Mouse (Mus musculus) heart, adult 2 months (tissue): ENCODE results near the gene Atg101.
A peak's percentile ranks its signal among the peaks of the same experiment; 100 is the strongest.

Experiments used
- CTCF ChIP-seq: fragments of 200-600 bp; IDR thresholded peaks from 2 replicates; pipeline ENCODE4 v1.8.1; 2022; ENCODE audit warnings: antibody characterized with exemption, mild to moderate bottlenecking, moderate library complexity
- EP300 ChIP-seq: fragments of 200-500 bp; IDR thresholded peaks from 2 replicates; pipeline ENCODE4 v1.6.1; 2011; ENCODE audit warnings: low read depth, low read length, control low read depth; ENCODE audit not compliant: insufficient read depth
- POLR2A ChIP-seq: fragments of 200-500 bp; IDR thresholded peaks from 2 replicates; pipeline ENCODE4 v1.6.1; 2011; ENCODE audit warnings: mild to moderate bottlenecking, low read depth, low read length, control low read depth; ENCODE audit not compliant: insufficient read depth

GRCm38 (mm10) chr15:101295106-101295505, 11.0 kb downstream of the Atg101 start:
- TF ChIP-seq POLR2A (peak; percentile 42; the same call in 1 of the 2 replicates), EP300 (0 out of 2 replicates have a peak, but pooled peaks have one; percentile 17), CTCF (no peak)
